26 mouse cellular contexts compared by ENCODE assay signal in the genomic region with DNA sequence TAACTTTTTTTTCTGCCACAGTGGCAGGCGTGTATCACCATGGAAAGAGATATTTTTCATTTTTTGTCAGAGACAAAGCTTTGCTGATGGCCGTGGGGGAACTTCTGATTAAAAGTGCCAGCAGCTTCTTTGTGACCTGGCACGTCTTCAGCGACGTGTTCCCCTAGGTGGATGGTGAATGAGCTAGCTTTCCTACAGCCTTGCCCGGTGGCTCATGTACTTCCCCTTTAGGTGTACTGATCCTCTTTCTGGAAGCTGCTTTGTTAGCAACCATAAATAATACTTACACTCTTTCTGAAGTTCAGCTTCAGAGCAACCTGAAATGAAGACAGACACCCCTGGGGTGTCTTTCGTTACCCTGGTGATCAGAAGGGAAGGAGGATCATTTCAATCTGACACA. TPM values are rescaled to one million over a fixed set of nuclear protein-coding genes. Genes with fewer than 3 reads are reported as not detected.
DNase-seq lines count a peak whose midpoint lies in the region; ATAC-seq lines count a peak whose summit lies in the region.
"Had no signal": no experiment of that assay in that cellular context is flagged by ENCODE, and none has a peak within 500 bp of the region (broad histone marks: within the 10 kb centered on the region; RNA-seq: fewer than 3 reads in every experiment).

No protein-coding gene starts in this region.

- no peak overlapping the region for H3K27ac ChIP-seq in heart, embryonic 11.5 days (ENCODE audit: low read depth, low read length)
- H3K27ac ChIP-seq: forebrain, embryonic 10.5 days; forebrain, embryonic 13.5 days; gastrocnemius, adult 2 months; heart, embryonic 13.5 days; hindbrain, embryonic 12.5 days; hindbrain, embryonic 15.5 days had no signal

- H3K4me2 ChIP-seq in heart, embryonic 11.5 days = no peak overlapping the region
- H3K4me2 ChIP-seq: forebrain, embryonic 13.5 days; heart, embryonic 13.5 days; hindbrain, embryonic 12.5 days; hindbrain, embryonic 15.5 days had no signal

- 78% methylated on average over 7 of the region's 7 CpGs for WGBS in heart, embryonic 11.5 days (ENCODE audit: insufficient replicate concordance)

- DNase-seq in B cell, adult 2 months = peak; percentile 29 to 30
- DNase-seq in splenic B cell, adult 2 months (ENCODE audit: low read depth, low spot score) = peak; percentile 44
- no peak for DNase-seq in ovary, postnatal 14 days (ENCODE audit: low spot score)
- no peak for DNase-seq in spleen, adult 18-20 months
- DNase-seq: adrenal gland, adult 2 months; adrenal gland, postnatal 14 days; cerebellum, adult 11-12 months; cerebellum, adult 8-10 months; cerebellum, postnatal 10 days; cerebellum, postnatal 36 days; forebrain, postnatal 0 days; gastrocnemius, adult 2 months; gastrocnemius, postnatal 14 days; heart, adult 18-20 months; heart, postnatal 14 days; heart, postnatal 4 days had no signal

- ATAC-seq in common myeloid progenitor, adult 5-6 weeks (replicated peaks; ENCODE audit: low read depth, poor library complexity, severe bottlenecking) = peak; percentile 62
- peak; percentile 68 for ATAC-seq in megakaryocyte, adult 5-6 weeks (ENCODE audit: poor library complexity, severe bottlenecking)
- ATAC-seq in heart, embryonic 11.5 days (replicated peaks; ENCODE audit: insufficient number of reproducible peaks, low FRiP score, low TSS enrichment) = no peak
- ATAC-seq: forebrain, embryonic 13.5 days; forebrain, postnatal 0 days; inflammation-experienced regulatory T-cells, adult 6 months; intestine, embryonic 16.5 days had no signal

- H3K36me3 ChIP-seq in splenic B cell, adult 2 months (ENCODE audit: control insufficient read depth, insufficient read depth, low read length, poor library complexity, severe bottlenecking) = no peaks in the 10 kb centered on the region
- H3K36me3 ChIP-seq in heart, embryonic 11.5 days (ENCODE audit: control insufficient read depth, insufficient read depth, low read length) = no peaks in the 10 kb centered on the region
- H3K36me3 ChIP-seq: forebrain, embryonic 10.5 days; heart, embryonic 13.5 days; hindbrain, embryonic 12.5 days; hindbrain, embryonic 15.5 days had no signal

- no peaks in the 10 kb centered on the region for H3K4me1 ChIP-seq in heart, embryonic 11.5 days (ENCODE audit: control insufficient read depth, insufficient read depth, low read length)
- H3K4me1 ChIP-seq: forebrain, embryonic 10.5 days; forebrain, embryonic 13.5 days; hindbrain, embryonic 12.5 days; hindbrain, embryonic 15.5 days had no signal

- no peaks in the 10 kb centered on the region for H3K27me3 ChIP-seq in splenic B cell, adult 2 months (ENCODE audit: control insufficient read depth, insufficient read depth, low read length, poor library complexity, severe bottlenecking)
- no peaks in the 10 kb centered on the region for H3K27me3 ChIP-seq in heart, embryonic 11.5 days (ENCODE audit: control insufficient read depth, insufficient read depth, low read length)
- H3K27me3 ChIP-seq: forebrain, embryonic 13.5 days; heart, embryonic 13.5 days; hindbrain, embryonic 12.5 days; hindbrain, embryonic 15.5 days had no signal

- H3K4me3 ChIP-seq in heart, embryonic 11.5 days (ENCODE audit: low read depth, low read length) = no peak overlapping the region
- H3K4me3 ChIP-seq: forebrain, embryonic 10.5 days; forebrain, embryonic 13.5 days; gastrocnemius, adult 2 months; heart, embryonic 13.5 days; hindbrain, embryonic 12.5 days; hindbrain, embryonic 15.5 days had no signal

- no peaks in the 10 kb centered on the region for H3K9me3 ChIP-seq in heart, embryonic 11.5 days (replicated peaks; ENCODE audit: control insufficient read depth, low read length)
- H3K9me3 ChIP-seq: forebrain, embryonic 10.5 days; forebrain, embryonic 13.5 days; heart, embryonic 13.5 days; hindbrain, embryonic 12.5 days; hindbrain, embryonic 15.5 days had no signal

- H3K9ac ChIP-seq in heart, embryonic 11.5 days (ENCODE audit: low read depth, low read length) = no peak overlapping the region
- H3K9ac ChIP-seq: forebrain, embryonic 13.5 days; forebrain, postnatal 0 days; heart, embryonic 13.5 days; hindbrain, embryonic 12.5 days; hindbrain, embryonic 15.5 days had no signal

RNA-seq across cellular contexts. Expression of a gene that starts 3.6 kb away (rescaled TPM):
- total RNA-seq in common myeloid progenitor, adult 5-6 weeks (2017) = 812 and 826 TPM in 2 replicates
- 794 and 805 TPM in 2 replicates for total RNA-seq in megakaryocyte, adult 5-6 weeks (2015)
- total RNA-seq in megakaryocyte, adult 5-6 weeks (2017) = 673 and 930 TPM in 2 replicates
- polyA plus RNA-seq in heart, embryonic 11.5 days (2014; fragmentation: Nextera tagmentation; extraction: Ambion mirVana) = 34.6 and 38.2 TPM in 2 replicates

Comparison
In these comparisons a context has a peak if more than half of its experiments do, and no peak if none do; other contexts are left out.
1. DNase-seq: peak in B cell, adult 2 months (2 of 2) and splenic B cell, adult 2 months (single experiment); none in ovary, postnatal 14 days (single experiment) and spleen, adult 18-20 months (0 of 2).